Comparison of ENCODE assay signal across 22 mouse cellular contexts in the genomic region with DNA sequence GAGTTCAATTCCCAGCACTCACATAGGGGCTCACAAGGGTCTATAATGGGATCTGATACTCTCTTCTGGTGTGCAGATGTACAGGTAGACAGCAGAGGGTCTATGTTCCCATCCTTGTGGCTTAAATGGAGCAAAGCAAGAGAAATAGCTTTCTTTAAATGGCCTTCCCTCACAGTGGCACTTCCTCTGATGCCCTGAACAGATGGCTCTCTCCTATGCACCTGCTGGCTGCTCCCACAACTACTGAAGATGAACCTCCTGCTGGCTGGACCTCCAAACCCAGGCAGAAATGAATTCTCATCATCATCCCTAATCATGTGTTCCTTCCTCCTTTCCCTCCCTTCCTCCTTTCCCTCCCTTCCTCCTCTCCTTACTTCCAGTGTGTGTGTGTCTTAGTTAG.
DNase-seq lines count a peak whose midpoint lies in the region; ATAC-seq and TF ChIP-seq lines count a peak whose summit lies in the region.
"Had no signal": no experiment of that assay in that cellular context is flagged by ENCODE, and none has a peak within 500 bp of the region (broad histone marks: within the 10 kb centered on the region; RNA-seq: fewer than 3 reads in every experiment).

No protein-coding gene starts in this region.

- in situ Hi-C loops in ES-E14 (cut with MboI; ENCODE audit: low sequenced_read_pairs in 2 of 2, unreplicated experiment in 2 of 2): no loop called here

- H3K27ac ChIP-seq in forebrain, embryonic 11.5 days (ENCODE audit: low read depth, low read length): no peak overlapping the region
- H3K27ac ChIP-seq in forebrain, embryonic 13.5 days: no peak overlapping the region
- H3K27ac ChIP-seq in ES-E14 (ENCODE audit: insufficient read depth, low read depth, low read length, poor library complexity, severe bottlenecking): peak overlapping the region; percentile 30; the same call in 1 of the 2 replicates
- H3K27ac ChIP-seq: forebrain, embryonic 10.5 days; hindbrain, embryonic 12.5 days had no signal

- peak; percentile 37; the same call in 1 of the 2 replicates for ATAC-seq in cerebellum, adult (ENCODE audit: insufficient number of reproducible peaks, low FRiP score, low TSS enrichment)
- no peak for ATAC-seq in forebrain, embryonic 11.5 days (replicated peaks; ENCODE audit: low FRiP score)
- ATAC-seq in forebrain, embryonic 13.5 days: no peak
- ATAC-seq: forebrain, embryonic 16.5 days; hindbrain, embryonic 16.5 days; inflammation-experienced regulatory T-cells, adult 6 months had no signal

- H3K4me3 ChIP-seq in forebrain, embryonic 11.5 days (ENCODE audit: low read depth, low read length): no peak overlapping the region
- no peak overlapping the region for H3K4me3 ChIP-seq in forebrain, embryonic 13.5 days
- H3K4me3 ChIP-seq in ES-E14 (ENCODE audit: insufficient read depth in 1 of 2, low read depth in 1 of 2, low read length in 2 of 2, poor library complexity in 1 of 2, severe bottlenecking in 1 of 2): no peak overlapping the region
- H3K4me3 ChIP-seq: embryonic facial prominence, embryonic 15.5 days; erythroblast, embryonic 14.5 days; forebrain, embryonic 10.5 days; hindbrain, embryonic 12.5 days had no signal

- no peak overlapping the region for H3K9ac ChIP-seq in forebrain, embryonic 11.5 days (ENCODE audit: low read length)
- H3K9ac ChIP-seq in forebrain, embryonic 13.5 days: no peak overlapping the region
- no peak overlapping the region for H3K9ac ChIP-seq in ES-E14 (ENCODE audit: insufficient read depth, low read depth, low read length, poor library complexity, severe bottlenecking)
- H3K9ac ChIP-seq: embryonic facial prominence, embryonic 15.5 days; hindbrain, embryonic 12.5 days had no signal

- no peak for DNase-seq in cerebellum, postnatal 14 days
- DNase-seq in forebrain, embryonic 11.5 days (ENCODE audit: low spot score): peak; percentile 18
- DNase-seq in ES-E14 (ENCODE audit: low read depth, low spot score): no peak
- peak; percentile 40 to 45 for DNase-seq in cerebellum, postnatal 25 days
- no peak for DNase-seq in urinary bladder, adult 18-20 months (ENCODE audit: low spot score in 2 of 2)
- DNase-seq: adrenal gland, postnatal 10 days; B cell, adult 2 months; embryo, embryonic 11 days; gastrocnemius, postnatal 10 days; heart, postnatal 10 days; heart, postnatal 4 days; kidney, adult 8-10 months had no signal

- no peaks in the 10 kb centered on the region for H3K36me3 ChIP-seq in forebrain, embryonic 11.5 days (ENCODE audit: control insufficient read depth, insufficient read depth, low read length)
- H3K36me3 ChIP-seq in forebrain, embryonic 13.5 days (ENCODE audit: poor library complexity, severe bottlenecking): no peaks in the 10 kb centered on the region
- H3K36me3 ChIP-seq in ES-E14 (ENCODE audit: control insufficient read depth, insufficient read depth, low read length, poor library complexity, severe bottlenecking): no peaks in the 10 kb centered on the region
- H3K36me3 ChIP-seq: embryonic facial prominence, embryonic 15.5 days; forebrain, embryonic 10.5 days; G1E; hindbrain, embryonic 12.5 days had no signal

- H3K4me1 ChIP-seq in forebrain, embryonic 11.5 days (replicated peaks; ENCODE audit: control insufficient read depth, insufficient read depth, low read length): peaks cover 13% of the 10 kb centered on the region
- peaks cover 26% of the 10 kb centered on the region for H3K4me1 ChIP-seq in forebrain, embryonic 13.5 days
- H3K4me1 ChIP-seq in ES-E14 (ENCODE audit: control insufficient read depth in 2 of 2, insufficient read depth in 2 of 2, low read length in 2 of 2, poor library complexity in 1 of 2): peaks cover 24 to 29% of the 10 kb centered on the region in 2 experiments

- no peaks in the 10 kb centered on the region for H3K9me3 ChIP-seq in forebrain, embryonic 11.5 days (ENCODE audit: control insufficient read depth, low read length)
- H3K9me3 ChIP-seq in forebrain, embryonic 13.5 days (replicated peaks): no peaks in the 10 kb centered on the region
- no peaks in the 10 kb centered on the region for H3K9me3 ChIP-seq in ES-E14 (ENCODE audit: control insufficient read depth, insufficient read depth, low read depth, low read length)
- H3K9me3 ChIP-seq: embryonic facial prominence, embryonic 15.5 days; forebrain, embryonic 10.5 days; G1E; hindbrain, embryonic 12.5 days had no signal

- H3K27me3 ChIP-seq in forebrain, embryonic 11.5 days (ENCODE audit: control insufficient read depth, insufficient read depth, low read length): no peaks in the 10 kb centered on the region
- no peaks in the 10 kb centered on the region; the same call in 1 of the 2 replicates for H3K27me3 ChIP-seq in forebrain, embryonic 13.5 days
- H3K27me3 ChIP-seq: embryonic facial prominence, embryonic 15.5 days; hindbrain, embryonic 12.5 days had no signal

- no peak overlapping the region for H3K4me2 ChIP-seq in forebrain, embryonic 11.5 days (ENCODE audit: low read depth, low read length, severe bottlenecking)
- no peak overlapping the region for H3K4me2 ChIP-seq in forebrain, embryonic 13.5 days
- H3K4me2 ChIP-seq: embryonic facial prominence, embryonic 15.5 days; hindbrain, embryonic 12.5 days had no signal

TF ChIP-seq in ES-E14, 5 proteins besides CTCF, POLR2A, EP300 and RAD21:
- TF ChIP-seq ZNF384 (IDR thresholded peaks at IDR 0.05; ENCODE audit: low read depth, low read length): no peak
- TF ChIP-seq CHD2 (IDR thresholded peaks at IDR 0.05; ENCODE audit: low read depth, low read length): no peak
- no peak for TF ChIP-seq ZC3H11A (IDR thresholded peaks at IDR 0.05; ENCODE audit: borderline replicate concordance, low read depth, low read length)
- TF ChIP-seq HCFC1 (IDR thresholded peaks at IDR 0.05; ENCODE audit: borderline replicate concordance, insufficient read depth, low read length): no peak
- TF ChIP-seq MAFK (IDR thresholded peaks at IDR 0.05; ENCODE audit: insufficient read depth, low read depth, low read length): no peak

Comparison
In these comparisons a context has a peak if more than half of its experiments do, and no peak if none do; other contexts are left out.
1. DNase-seq: peak in forebrain, embryonic 11.5 days (single experiment) and cerebellum, postnatal 25 days (2 of 2); none in cerebellum, postnatal 14 days (0 of 2), ES-E14 (single experiment) and urinary bladder, adult 18-20 months (0 of 2).